Mouse (Mus musculus) common myeloid progenitor, adult 5-6 weeks (primary cell): ENCODE measurements around the gene Mbd3. TPM values are rescaled to one million over a fixed set of nuclear protein-coding genes. Genes with fewer than 3 reads are reported as not detected.
"Not testable (repeated sequence)": the region's sequence is repeated elsewhere in the genome, so short reads cannot be mapped to it uniquely, and the experiment has no call there.

Source experiments
- ATAC-seq: replicated peaks from 2 replicates; pipeline ENCODE4 v1.8.0; 2016; ENCODE audit warnings: low read depth, mild to moderate bottlenecking, moderate TSS enrichment, inconsistent platforms; ENCODE audit not compliant: poor library complexity, severe bottlenecking
- total RNA-seq: library from RNA; stranded (forward); fragments of 200-1000, 187-1606 nt; gene quantifications from 2 replicates; pipeline ENCODE4 v1.2.3, GENCODE M21; 2017

The Mbd3 gene
- total RNA-seq, 1 experiment from 2014 or later, result 113 TPM

- ATAC-seq, result no peak
Observed at GRCm38 (mm10) chr10:80347514-80347967, 51.8 kb downstream of the Mbd3 start.

- not testable (repeated sequence) for ATAC-seq
Observed at GRCm38 (mm10) chr10:80345929-80346328, 53.4 kb downstream of the Mbd3 start.

- ATAC-seq, result no peak
Observed at GRCm38 (mm10) chr10:80345122-80345521, 54.2 kb downstream of the Mbd3 start.

- peak; percentile 33 for ATAC-seq
Observed at GRCm38 (mm10) chr10:80344131-80344661, 55.2 kb downstream of the Mbd3 start.

- ATAC-seq, result 0 out of 2 replicates have a peak, but pooled peaks have one; percentile 3
Observed at GRCm38 (mm10) chr10:80343425-80343895, 55.9 kb downstream of the Mbd3 start.

GRCm38 (mm10) chr10:80342749-80343424 lies 56.5 kb downstream of the Mbd3 start:
- peak; percentile 26 for ATAC-seq

Other genes starting within 250 kb of the Mbd3 start
- gene Cirbp, start 233.6 kb downstream of the Mbd3 start, total RNA-seq, result 60.0 and 65.6 TPM in 2 replicates
- gene 1600002K03Rik, start 226.6 kb downstream of the Mbd3 start, total RNA-seq, result 7.8 and 15.6 TPM in 2 replicates
- not detected in 2 replicates for gene Efna2, start 220.1 kb downstream of the Mbd3 start, total RNA-seq
- gene Mum1, start 173.1 kb downstream of the Mbd3 start, total RNA-seq, result 38.9 and 41.9 TPM in 2 replicates
- 101 and 121 TPM in 2 replicates for gene Ndufs7, start 150.4 kb downstream of the Mbd3 start, total RNA-seq
- 2.9 and 3.3 TPM in 2 replicates for gene Gamt, start 138.5 kb downstream of the Mbd3 start, total RNA-seq
- 188 and 242 TPM in 2 replicates for gene Dazap1, start 138.1 kb downstream of the Mbd3 start, total RNA-seq
- gene Rps15, start 107.1 kb downstream of the Mbd3 start, total RNA-seq, result 3,325 and 3,530 TPM in 2 replicates
- gene Apc2, start 103.6 kb downstream of the Mbd3 start, total RNA-seq, result 0.05 and 0.10 TPM in 2 replicates
- gene 2310011J03Rik, start 79.0 kb downstream of the Mbd3 start, total RNA-seq, result 15.8 and 19.8 TPM in 2 replicates
- 2.7 and 5.9 TPM in 2 replicates for gene Pcsk4, start 70.1 kb downstream of the Mbd3 start, total RNA-seq
- 2.9 and 3.6 TPM in 2 replicates for gene Reep6, start 69.6 kb downstream of the Mbd3 start, total RNA-seq
- gene Adamtsl5, start 51.1 kb downstream of the Mbd3 start, total RNA-seq, result 0.10 and 0.64 TPM in 2 replicates
- 0.55 TPM in 1 of 2 replicates, not detected in the other for gene Plk5, start 43.1 kb downstream of the Mbd3 start, total RNA-seq
- 9.5 and 14.3 TPM in 2 replicates for gene Mex3d, start 11.9 kb downstream of the Mbd3 start, total RNA-seq
- 141 and 186 TPM in 2 replicates for gene Uqcr11, start 7.3 kb upstream of the Mbd3 start, total RNA-seq
- gene Tcf3, start 34.1 kb upstream of the Mbd3 start, total RNA-seq, result 67.2 and 80.0 TPM in 2 replicates
- gene Onecut3, start 95.3 kb upstream of the Mbd3 start, total RNA-seq, result not detected in 2 replicates
- gene Atp8b3, start 139.6 kb upstream of the Mbd3 start, total RNA-seq, result not detected in 2 replicates
- 12.3 and 19.2 TPM in 2 replicates for gene Rexo1, start 162.0 kb upstream of the Mbd3 start, total RNA-seq
- 8.6 and 10.6 TPM in 2 replicates for gene Klf16, start 177.8 kb upstream of the Mbd3 start, total RNA-seq
- 15.3 and 29.6 TPM in 2 replicates for gene Abhd17a, start 190.8 kb upstream of the Mbd3 start, total RNA-seq
- 10.8 and 13.3 TPM in 2 replicates for gene Scamp4, start 203.3 kb upstream of the Mbd3 start, total RNA-seq
- gene Adat3, start 203.3 kb upstream of the Mbd3 start, total RNA-seq, result 0.96 TPM in 1 of 2 replicates, not detected in the other
- 0.24 and 0.27 TPM in 2 replicates for gene Gm49322, start 206.5 kb upstream of the Mbd3 start, total RNA-seq
- 132 and 167 TPM in 2 replicates for gene Csnk1g2, start 223.3 kb upstream of the Mbd3 start, total RNA-seq